Mouse (Mus musculus): ENCODE results near the gene Ly86. TPM values are rescaled to one million over a fixed set of nuclear protein-coding genes. Genes with fewer than 3 reads are reported as not detected.

The Ly86 gene
- total RNA-seq, 2 experiments from 2014 or later = 0.37 to 0.69 TPM

DNA sequence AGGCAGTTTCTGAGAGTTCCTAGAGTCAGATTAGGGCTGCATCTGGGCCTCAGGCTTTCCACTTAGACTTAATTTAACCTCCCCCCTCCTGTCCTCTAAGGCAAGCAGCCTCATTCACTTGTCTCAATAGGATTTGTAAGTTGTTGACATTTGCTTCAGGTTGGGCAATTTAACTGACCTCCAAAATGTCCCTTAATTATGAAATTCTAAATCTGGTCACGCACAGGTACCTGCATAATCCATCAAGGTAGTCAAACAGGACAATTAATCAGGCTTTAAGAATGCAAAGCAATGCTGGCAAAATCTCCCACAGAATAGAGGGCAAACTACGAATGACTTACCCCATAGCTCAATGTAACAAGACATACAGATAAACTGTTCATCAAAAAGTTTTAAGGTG is 8.0 kb downstream of the Ly86 start:
- DNase-seq (ENCODE audit: low spot score) = no peak

DNA sequence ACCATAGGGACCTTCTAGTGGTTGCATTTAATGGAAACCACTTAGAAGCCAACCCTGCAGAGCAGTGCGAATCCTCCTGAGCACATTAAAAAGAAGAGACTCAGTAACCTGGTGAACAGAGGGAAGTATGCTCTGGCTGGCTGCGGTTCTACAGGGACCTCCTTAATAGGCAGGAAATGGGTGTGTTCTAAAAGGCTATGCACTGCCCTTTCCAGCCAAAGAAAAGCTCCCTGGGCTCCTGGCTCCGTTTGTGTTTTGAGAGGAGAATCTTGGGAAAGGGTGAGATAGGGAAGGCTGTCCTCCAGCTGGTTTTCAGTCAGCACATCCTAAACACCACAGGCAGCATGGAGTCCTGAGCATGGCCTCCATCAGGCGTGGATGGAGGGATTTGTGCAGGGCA is 8.9 kb downstream of the Ly86 start:
- DNase-seq (ENCODE audit: low spot score) = no peak

DNA sequence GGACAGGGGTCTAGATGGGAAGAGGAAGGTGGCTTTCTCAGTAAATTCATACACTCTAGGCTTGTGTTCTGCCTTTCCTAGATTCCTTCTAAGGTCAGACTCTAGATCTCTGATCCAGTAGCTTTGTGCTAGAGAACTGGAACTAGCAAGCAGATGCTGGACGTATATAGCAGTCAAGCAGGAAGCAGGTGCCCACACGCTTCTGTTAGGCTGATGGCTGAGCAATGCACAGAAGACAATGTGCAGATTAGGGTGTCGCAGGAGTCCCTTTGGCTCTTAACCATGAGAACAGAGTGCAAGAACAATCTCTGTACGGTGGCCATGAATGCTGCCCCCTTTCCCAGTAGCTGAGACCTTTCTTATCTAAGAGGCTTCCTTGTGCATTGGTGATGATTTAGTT is 9.4 kb downstream of the Ly86 start:
- DNase-seq (ENCODE audit: low spot score) = no peak

DNA sequence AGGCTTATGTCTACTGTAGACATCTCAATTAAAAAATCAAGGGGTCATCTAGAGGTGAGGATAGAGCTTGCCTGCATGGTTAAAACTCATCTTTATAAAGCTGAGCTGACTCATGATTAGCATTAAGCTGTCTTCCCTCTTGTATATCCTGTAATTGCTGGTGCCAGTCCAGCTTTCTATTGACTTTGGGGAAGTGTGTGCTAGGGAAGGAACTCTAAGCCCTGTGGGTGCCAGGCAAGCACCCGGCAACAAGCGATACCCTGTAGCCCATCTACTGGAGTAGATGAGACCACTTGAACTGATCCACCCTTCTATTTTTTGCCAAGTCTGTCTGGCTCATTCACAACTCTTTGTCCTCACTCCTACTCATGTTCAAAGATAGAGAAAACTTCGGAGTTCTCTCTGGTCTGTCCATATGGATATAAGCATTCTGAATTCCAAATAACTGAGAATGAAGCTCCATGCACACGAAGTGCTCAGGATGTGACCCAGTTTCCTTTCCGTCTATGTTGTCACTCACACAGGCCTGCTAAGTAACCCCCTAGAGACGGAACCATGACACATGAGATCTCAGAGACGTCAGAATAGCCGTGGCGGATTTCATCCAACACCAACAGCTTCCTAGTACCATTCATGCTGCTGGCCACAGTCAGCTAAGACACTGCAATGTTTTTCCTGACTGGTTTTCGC is 10.8 kb downstream of the Ly86 start:
- no peak for DNase-seq (ENCODE audit: low spot score)

DNA sequence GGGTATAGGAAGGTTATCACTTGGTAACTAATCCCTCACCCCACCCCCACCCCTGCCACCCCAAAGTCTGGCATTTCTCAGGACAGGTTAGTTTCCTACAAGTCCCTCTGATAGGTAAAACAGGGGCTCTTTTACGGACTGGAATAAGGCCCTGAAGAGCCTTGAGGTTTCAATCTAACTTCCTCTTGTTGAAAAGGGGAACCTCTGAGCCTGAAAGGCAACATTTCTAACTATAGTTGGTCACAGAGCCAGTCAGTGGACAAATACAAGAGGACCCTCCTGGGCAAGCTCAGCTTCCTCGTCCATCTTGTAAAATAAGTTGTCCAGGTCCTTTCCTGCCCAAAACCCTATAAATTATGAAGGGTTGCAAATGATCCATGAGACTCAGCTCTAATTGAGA is 11.5 kb downstream of the Ly86 start:
- DNase-seq (ENCODE audit: low spot score) = no peak

DNA sequence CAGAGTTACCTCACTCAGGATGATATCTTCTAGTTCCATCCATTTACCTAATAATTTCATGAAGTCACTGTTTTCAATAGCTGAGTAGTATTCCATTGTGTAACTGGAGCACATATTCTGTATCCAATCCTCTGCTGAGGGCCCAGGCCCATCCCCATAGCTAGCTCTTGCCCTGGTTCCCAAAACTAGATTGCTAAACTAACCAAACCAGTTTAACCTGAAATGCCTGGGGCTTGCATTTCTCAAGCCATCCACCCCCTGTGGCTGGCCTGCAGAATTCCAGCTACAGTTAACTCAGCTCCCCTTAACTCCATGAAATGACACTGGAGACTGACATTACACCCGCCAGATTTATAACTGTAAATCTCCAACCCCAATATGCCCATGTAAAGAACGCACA is 13.1 kb downstream of the Ly86 start:
- DNase-seq (ENCODE audit: low spot score) = no peak

DNA sequence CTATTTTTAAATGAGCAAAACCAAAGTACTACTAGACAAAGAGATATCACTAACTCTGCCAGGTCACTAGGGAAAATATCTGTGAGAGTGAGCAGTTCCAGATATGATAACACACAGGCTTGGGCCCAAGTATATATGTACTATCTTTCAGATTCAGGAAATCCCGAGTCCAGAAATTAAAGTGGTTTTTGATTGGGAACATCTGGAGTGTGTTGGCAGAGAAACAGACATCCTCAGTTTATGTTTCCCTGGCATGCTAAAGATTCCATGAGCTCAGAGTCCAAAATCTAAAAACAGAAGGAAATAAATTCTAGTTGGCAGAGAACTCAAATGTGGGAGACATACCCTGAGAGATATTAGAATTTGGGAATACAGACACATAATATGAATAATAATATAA is 16.2 kb downstream of the Ly86 start:
- no peak for DNase-seq (ENCODE audit: low spot score)

DNA sequence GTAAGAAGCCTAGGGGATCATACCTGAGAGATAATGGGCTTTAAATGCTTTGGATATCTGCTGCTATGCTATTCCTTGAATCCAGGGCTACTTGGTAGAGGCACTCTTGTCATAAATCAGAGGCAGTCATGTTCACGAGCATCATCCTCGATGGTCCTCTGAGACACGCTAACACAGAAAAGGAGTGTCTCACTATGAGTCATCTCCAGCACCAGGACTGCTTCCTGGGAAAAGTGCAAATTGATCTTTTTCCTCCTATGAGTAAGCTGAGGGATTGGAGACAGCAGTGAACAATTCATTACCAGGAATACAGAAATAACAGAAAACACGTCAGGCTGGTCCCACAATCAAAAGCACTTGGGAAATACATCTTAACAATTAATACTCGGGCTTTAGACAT is 19.3 kb downstream of the Ly86 start:
- no peak for DNase-seq (ENCODE audit: low spot score)

DNA sequence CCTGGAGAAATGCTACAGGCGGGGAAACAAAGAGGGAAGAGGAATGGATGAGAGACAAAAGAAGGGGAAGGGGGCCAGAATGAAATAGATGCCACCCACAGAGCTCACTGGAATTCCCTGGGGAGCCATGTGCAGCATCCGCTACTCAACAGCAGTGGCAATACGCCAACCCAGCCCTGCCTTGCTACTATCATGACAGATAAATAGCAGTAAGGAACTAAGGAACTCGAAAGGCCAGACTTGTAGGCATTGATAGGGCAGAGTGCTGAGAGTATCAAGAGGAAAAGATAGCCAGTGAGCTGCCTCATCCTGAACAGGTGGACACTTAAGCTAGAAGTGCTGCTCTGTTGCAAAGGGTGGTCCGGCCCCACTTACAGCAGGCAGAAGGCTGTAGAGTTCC is 31.4 kb downstream of the Ly86 start:
- DNase-seq (ENCODE audit: low spot score) = no peak

DNA sequence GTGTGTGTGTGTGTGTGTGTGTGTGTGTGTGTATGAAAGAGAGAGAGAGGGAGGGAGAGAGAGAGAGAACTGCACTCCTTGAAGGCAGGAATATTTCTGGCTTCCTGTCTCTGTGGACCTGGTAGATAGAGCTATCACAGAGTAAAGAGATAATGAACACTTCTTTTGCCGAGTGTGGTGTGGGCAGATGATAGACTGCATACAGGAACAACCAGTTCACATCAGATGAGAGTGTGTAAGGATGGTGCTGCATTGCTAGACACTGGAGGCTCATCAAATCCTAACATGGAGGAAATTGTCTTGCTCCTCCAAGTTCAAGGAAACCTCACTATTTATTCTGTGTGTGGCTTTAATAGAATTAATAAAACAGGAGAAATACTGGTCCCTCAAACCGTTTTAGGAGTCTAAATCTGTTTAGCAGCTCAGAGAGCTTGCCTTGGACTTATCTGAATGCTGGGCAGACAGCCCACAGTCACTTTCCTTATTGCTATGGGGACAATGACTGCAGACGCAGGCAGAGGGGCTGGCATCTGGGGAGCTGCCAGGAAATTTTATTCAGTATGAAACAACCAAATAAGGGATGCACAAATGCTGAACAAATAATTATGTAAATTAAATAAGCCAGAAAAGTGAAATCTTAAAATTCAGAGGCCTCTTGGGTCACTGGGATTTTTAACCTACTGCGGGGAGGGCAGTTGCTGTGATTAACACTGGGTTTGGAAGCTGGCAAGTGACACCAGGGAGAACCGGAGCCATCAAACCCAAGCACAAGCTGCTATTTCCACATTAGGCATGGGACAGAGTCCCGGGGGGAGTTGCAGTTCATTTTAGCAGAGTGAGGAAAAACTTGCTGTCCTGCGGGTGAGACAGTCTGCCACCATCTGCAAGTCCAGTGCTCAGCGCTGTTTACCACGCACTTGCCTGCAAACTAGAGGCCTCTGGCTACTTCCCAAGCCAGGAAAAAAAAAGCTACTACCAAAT is 43.5 kb downstream of the Ly86 start:
- DNase-seq (ENCODE audit: low spot score) = no peak

DNA sequence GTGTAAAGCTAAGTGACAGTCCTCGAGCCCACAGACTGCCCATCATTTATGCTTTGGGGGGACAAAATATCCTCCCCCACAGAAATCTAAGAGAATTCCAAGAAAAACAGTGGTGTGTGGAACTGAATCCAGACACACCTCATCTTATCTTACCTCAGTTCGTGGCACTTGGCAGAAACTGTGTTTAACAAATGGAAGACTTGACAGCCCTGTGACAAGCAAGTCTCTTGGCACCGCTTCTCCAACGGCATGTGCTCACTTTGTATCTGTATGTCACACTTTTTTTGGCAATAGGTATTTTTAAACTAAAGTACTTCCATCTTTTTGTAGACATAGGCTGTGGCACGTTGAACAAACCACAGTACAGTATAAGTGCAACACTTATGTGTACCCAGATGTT is 44.3 kb downstream of the Ly86 start:
- DNase-seq (ENCODE audit: low spot score) = no peak

DNA sequence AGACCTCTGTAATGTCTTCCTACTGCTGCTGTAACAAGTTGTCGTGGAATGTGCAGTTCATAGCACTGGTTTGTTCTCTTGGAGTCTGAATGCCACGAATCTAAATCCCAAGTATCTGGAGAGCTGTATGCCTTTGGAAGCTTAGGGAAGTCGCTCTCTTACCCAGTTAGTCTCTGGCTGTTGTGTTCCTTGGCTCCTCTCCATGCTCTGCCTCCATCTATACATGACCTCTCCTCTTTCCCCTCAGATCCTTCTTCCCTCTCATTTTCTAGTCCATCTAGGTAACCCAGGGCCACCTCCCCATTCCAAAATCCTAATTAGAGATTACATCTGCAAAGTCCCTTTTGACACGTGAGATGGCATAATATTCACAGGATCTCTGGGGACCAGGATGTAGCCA is 53.8 kb downstream of the Ly86 start:
- no peak for DNase-seq (ENCODE audit: low spot score)

DNA sequence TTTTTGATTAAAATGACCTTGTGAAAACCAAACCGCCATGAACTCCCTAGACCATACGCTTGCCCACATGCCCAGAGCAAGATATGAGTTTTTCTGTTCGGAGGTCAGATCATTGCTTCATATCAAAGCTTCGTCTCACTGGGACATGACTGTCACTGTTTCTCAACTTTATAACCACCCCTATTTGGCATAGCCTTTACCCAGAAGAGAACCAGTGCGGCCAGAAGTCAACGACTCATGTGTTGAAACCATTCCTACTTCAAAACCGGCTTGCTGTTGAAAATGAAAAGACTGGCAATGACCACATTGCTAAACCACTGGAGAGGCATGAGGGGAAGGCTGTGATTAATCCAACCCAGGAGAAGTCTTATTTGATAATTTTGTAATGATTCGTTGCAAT is 54.3 kb downstream of the Ly86 start:
- no peak for DNase-seq (ENCODE audit: low spot score)

DNA sequence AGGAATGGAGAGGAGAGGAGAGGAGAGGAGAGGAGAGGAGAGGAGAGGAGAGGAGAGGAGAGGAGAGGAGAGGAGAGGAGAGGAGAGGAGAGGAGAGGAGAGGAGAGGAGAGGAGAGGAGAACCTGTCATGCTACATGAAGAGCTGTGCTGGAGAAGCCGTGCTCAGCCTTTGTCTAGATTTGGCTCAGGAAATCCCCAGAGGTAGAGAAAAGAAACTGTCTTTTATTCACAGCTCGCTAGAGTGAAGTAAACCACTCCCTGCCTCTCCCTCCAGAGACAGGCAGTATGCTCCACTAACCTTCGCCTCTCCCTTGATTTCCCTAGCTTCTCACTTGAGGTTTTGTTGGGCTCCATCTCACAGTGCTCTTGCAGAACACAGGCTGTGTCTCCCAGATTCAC is 57.4 kb downstream of the Ly86 start:
- DNase-seq (ENCODE audit: low spot score) = no peak

DNA sequence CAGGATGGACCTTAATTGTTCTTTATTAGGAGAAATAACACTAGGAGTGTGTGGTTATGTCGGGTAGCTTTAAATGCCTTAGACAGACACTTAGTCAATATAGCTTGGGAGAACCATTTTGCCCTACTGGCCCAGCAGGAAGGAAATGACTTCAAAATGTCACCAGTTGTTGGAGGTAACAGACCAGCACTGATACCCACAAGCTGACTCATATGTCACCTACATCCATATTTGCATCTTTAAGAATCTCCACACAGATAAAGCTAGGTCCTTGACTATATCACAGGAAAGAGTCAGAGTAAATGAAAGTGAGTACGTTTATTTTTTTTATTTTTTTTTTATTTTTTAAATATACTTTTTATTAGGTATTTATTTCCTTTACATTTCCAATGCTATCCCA is 58.7 kb downstream of the Ly86 start:
- no peak for DNase-seq (ENCODE audit: low spot score)

DNA sequence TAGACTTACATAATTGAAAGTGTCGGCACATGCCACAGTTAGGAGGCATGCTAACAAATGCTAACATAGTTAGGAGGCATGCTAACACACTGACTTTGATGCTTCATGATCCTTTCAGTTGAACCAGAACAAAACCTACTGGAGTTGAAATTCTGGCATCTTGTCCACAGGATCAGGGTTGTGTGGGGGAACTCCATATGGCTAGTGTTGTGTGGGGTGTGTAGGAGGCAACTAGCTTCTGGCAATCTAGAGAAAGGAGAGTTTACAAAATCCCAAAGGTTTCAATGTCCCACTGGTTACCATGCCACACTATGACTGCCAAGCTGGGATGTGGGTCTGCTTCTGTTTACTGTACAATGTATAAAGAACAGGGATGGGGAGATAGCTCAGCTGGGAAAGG is 70.7 kb downstream of the Ly86 start:
- no peak for DNase-seq (ENCODE audit: low spot score)

DNA sequence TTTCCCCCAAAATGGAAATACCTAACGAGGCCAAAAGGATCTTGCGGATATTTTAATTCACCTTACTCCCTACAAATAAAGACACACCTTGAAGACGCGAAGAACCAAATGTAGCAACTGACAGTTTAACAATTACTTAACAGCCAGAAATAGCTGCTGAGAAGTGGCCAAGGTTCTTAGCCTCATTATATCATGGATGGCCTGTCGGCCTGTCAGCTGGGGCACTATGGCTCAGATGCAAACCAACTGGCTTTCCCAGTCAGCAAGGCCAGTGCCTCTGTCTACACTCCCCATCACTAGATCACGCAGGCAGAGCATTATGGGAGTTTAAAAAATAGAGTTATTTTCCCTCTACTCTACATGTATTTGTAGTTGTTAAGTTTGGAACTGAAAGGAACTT is 78.4 kb downstream of the Ly86 start:
- DNase-seq (ENCODE audit: low spot score) = no peak

DNA sequence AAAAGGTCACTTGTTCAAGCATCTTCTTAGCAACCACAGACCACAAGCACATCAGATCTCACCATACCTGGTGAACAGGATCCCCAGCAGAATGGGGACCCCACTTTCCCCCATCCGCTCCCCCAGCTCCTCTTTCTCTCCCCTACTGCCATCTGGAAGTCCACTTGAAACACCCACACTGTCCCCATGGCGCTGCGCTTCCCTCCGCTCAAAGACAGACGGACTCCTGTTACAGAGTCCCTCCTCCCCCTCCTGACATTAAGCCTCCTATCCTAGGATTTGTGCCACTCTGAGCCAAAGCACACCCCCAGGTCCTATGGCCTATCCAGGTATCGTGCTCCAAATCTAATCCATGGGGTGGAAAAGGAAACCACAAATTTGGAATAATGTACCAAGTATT is 79.9 kb downstream of the Ly86 start:
- no peak for DNase-seq (ENCODE audit: low spot score)

DNA sequence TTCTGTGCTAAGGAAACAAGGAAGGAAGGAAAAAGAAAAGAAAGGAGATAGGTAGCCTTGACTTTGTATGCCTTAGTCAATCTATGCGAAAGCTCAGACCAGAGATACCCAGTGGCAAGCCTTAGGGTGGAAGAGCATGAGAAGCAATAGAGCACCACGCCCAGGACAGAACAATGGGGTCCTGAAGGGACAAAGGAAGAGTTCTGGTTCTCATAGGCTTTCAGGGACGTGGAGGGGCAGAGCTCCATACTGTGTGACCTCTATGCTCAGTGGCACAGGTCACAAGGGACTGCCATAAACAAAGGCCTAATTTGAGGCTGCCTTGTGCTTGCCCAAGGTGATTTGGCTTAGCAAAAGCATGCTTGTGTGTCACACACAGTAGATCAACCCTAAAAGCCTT is 80.4 kb downstream of the Ly86 start:
- no peak for DNase-seq (ENCODE audit: low spot score)

DNA sequence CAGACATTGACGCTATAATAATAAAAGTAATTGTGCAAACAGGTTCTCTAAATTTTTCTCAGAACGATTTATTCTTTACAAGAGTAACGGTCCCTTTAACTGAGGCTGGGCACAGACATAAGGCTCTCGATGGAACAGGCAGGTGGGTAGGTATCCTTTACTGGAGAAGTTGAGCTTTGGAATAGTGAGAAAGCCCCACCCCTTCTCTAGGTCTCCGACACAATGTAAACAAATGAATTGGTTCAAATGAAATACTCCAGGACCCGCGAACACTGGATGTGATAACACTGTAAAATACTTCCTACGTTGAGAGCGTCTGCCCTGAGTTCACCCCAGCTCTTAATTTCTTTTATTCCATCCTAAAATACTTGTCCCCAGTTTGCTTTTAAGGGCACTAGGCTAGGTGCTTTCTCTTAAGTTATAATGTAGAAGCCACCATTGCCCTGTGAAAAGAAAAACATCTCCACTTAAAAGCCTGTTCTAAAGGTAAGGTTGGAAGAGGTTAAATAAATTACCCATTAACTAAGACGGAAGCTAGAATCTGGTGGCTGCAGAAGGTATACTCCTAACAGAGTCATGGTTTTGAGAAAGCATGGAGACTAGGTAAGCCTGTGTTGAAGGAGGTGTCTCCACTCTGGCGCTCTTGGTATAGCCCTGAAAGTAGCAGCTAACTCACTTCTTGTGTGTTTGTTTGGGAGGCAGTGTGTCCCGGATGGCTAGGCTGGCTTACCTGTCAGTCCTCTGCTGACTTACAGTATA is 81.7 kb downstream of the Ly86 start:
- no peak for DNase-seq (ENCODE audit: low spot score)

DNA sequence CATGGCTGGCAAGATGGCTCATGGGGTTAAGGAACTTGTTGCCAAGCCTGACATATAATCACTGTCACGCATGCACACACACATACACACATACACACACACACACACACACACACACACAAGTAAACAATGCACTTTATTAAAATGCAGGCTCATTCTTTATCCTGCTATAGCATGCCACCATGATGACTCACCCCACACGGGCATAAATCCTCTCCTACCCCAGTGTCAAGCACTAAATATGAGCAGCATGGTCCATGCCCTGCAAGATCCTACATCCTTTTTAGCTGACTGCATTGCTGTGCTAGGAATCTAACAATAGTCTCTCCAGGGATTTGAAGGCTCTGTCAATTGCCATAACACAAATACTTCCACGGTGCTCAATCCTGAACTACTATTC is 83.5 kb downstream of the Ly86 start:
- no peak for DNase-seq (ENCODE audit: low spot score)

DNA sequence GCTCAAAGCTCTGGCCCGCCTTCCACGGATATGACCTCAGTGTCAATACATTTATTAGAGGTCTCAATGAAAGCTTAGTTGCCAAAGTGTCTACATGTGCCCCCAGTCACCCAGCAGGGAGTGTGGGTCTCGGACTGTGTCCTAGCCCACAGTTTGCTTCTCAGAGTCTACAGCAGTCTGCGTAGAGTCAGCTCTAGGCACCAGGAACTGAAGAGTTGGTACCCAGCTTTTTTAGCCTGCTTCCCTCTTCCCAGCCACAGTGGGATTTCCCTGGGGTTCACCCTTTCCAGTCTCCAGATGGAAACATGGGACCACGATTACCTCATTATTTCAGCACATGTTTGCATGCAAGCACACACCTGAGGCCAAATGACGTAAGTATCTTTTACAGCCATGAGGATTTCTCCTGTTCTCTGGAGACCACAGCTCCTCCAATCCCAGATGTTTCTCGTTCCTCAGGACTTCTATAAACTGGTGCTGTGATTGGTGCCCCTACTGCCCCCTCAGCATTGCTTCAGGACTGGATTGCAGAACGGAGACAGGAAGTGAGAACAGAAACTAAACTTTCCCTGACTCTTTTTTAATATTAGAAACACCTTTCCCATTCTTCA is 84.8 kb downstream of the Ly86 start:
- DNase-seq (ENCODE audit: low spot score) = no peak
